Mouse (Mus musculus) stomach, embryonic 16.5 days (tissue): ENCODE measurements around the gene Krtap8-1. TPM values are rescaled to one million over a fixed set of nuclear protein-coding genes. Genes with fewer than 3 reads are reported as not detected.

ENCODE experiments used
- ATAC-seq: fragments of 200-750 bp; cut with Nextera tagmentation; 2 replicates; pipeline ENCODE4 v1.8.0; 2017; ENCODE audit warnings: moderate number of reproducible peaks, moderate TSS enrichment; ENCODE audit not compliant: insufficient read depth, low FRiP score
- H3K27ac ChIP-seq: fragments of 300-500 bp; sonication (generic); 2 replicates; pipeline ENCODE4 v1.5.1; 2014; ENCODE audit warnings: low read length
- H3K27me3 ChIP-seq: fragments of 300-500 bp; sonication (generic); 2 replicates; pipeline ENCODE4 v1.6.1; 2014; ENCODE audit warnings: low read length, control low read depth, mixed read lengths; ENCODE audit not compliant: control insufficient read depth, insufficient read depth
- H3K36me3 ChIP-seq: fragments of 300-500 bp; sonication (generic); 2 replicates; pipeline ENCODE4 v1.6.1; 2014; ENCODE audit warnings: low read length; ENCODE audit not compliant: control insufficient read depth, insufficient read depth
- H3K4me1 ChIP-seq: fragments of 300-500 bp; sonication (generic); 2 replicates; pipeline ENCODE4 v1.6.1; 2014; ENCODE audit warnings: low read length, control low read depth, mixed read lengths; ENCODE audit not compliant: control insufficient read depth, insufficient read depth
- H3K4me2 ChIP-seq: fragments of 300-500 bp; sonication (generic); 2 replicates; pipeline ENCODE4 v1.6.1; 2014; ENCODE audit warnings: low read depth, low read length, mixed read lengths
- H3K4me3 ChIP-seq: fragments of 300-500 bp; sonication (generic); replicated peaks from 2 replicates; pipeline ENCODE4 v1.5.1; 2014; ENCODE audit warnings: mild to moderate bottlenecking, low read length
- H3K9ac ChIP-seq: fragments of 300-500 bp; sonication (generic); 2 replicates; pipeline ENCODE4 v1.6.1; 2014; ENCODE audit warnings: low read length
- H3K9me3 ChIP-seq: fragments of 300-500 bp; sonication (generic); replicated peaks from 2 replicates; pipeline ENCODE4 v1.6.1; 2016; ENCODE audit warnings: low read length, control low read depth; ENCODE audit not compliant: control insufficient read depth
- WGBS: fragments of 180-500 bp; shearing (Covaris S2); extraction: QIAGEN DNeasy Blood & Tissue Kit; methylation state at CpG from one replicate; pipeline ENCODE4 v1.1.7; 2014; 5-methylcytosine and 5-hydroxymethylcytosine counted together
- polyA plus RNA-seq: library from polyadenylated mRNA; unstranded; fragments of >200 nt; fragmentation: Nextera tagmentation; extraction: Ambion mirVana; gene quantifications from 2 replicates; pipeline ENCODE4 v1.2.1, GENCODE M21; 2015

Krtap8-1 gene
- polyA plus RNA-seq, 1 experiment from 2014 or later = not detected

DNA sequence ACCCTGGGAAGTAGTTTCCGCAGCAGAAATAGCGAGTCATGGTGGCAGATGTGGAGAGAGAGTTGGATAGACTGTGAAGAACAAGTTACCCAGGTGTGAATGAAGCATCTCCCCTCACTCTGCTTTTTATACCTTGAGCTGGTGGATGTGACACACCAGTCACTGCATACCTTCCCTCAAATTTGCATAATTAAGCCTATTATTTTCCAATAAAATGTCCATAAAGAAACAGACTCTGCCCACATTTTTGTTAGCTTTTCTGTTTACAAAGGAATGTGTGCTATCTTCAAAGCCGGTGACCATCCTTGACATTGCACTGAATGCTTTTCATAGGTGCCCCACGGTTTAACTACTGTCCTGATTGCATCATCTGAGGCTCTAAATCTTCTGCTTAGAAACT, 20.5 kb upstream of the Krtap8-1 start, which contains the start of gene Krtap7-1:
Gene Krtap7-1 (minus strand): TSS at position 101 of the 400 bp plus-strand sequence.
- Histone ChIP-seq H3K27ac (no peak within 1 kb of the TSS), H3K9ac (no peak within 1 kb of the TSS), H3K27me3 (no peaks in the 10 kb centered on the region), H3K9me3 (no peaks in the 10 kb centered on the region), H3K4me3 (no peak within 1 kb of the TSS), H3K4me1 (no peaks in the 10 kb centered on the region), H3K36me3 (no peaks in the 10 kb centered on the region), H3K4me2 (no peak within 1 kb of the TSS)
- ATAC-seq = no peak
- WGBS = 86% methylated on average over 4 of the region's 4 CpGs

DNA sequence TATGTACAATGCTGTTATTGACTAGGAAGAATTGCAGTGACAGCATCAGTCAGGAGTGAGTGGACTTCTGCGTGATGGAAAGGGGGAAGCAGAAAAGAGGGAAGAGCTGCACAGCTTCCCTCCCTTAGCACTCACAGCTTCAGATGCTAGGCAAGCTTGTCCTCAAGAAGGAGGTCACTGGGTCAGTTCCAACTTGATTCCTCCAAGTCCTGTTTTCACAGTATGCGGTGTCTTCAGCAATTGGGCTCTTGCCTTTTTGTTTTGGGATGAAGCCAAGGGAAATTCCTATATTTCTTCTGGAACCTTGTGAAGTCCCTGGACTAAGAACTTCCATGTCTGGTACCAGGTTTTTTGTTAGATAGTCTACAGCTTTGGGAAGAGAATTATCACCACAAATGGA, 15.8 kb upstream of the Krtap8-1 start:
- Histone ChIP-seq H3K36me3 (no peaks in the 10 kb centered on the region), H3K4me1 (no peaks in the 10 kb centered on the region), H3K9me3 (no peaks in the 10 kb centered on the region), H3K27me3 (no peaks in the 10 kb centered on the region), H3K9ac (no peak overlapping the region), H3K27ac (no peak overlapping the region), H3K4me2 (no peak overlapping the region), H3K4me3 (no peak overlapping the region)
- WGBS = 68% methylated on average over 2 of the region's 2 CpGs
- ATAC-seq = no peak

DNA sequence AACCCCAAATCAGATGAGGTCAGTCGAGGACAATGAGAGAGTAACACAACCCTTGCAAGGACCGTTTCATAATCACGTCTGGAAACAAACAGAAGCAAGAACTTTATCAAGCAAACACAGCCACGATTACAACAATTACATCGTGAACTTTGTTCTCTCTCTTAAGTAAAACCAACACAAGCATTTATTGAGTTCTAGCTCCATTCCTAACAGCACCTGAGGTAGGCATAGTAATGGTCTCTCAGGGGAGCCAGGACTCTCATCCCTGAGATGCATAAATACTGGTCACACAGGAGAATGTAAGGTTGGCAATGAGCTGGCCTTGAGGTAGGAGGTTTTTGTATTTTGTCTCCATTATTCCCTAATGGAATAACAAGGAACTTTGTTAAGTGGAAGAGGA, 14.1 kb upstream of the Krtap8-1 start:
- no peak overlapping the region for H3K4me3 ChIP-seq
- no peaks in the 10 kb centered on the region for H3K4me1 ChIP-seq
- no peak overlapping the region for H3K4me2 ChIP-seq
- H3K27ac ChIP-seq = no peak overlapping the region
- no peak for ATAC-seq
- no peaks in the 10 kb centered on the region for H3K36me3 ChIP-seq
- WGBS = 50% methylated on average over 5 of the region's 5 CpGs
- no peak overlapping the region for H3K9ac ChIP-seq
- no peaks in the 10 kb centered on the region for H3K9me3 ChIP-seq
- H3K27me3 ChIP-seq = no peaks in the 10 kb centered on the region

DNA sequence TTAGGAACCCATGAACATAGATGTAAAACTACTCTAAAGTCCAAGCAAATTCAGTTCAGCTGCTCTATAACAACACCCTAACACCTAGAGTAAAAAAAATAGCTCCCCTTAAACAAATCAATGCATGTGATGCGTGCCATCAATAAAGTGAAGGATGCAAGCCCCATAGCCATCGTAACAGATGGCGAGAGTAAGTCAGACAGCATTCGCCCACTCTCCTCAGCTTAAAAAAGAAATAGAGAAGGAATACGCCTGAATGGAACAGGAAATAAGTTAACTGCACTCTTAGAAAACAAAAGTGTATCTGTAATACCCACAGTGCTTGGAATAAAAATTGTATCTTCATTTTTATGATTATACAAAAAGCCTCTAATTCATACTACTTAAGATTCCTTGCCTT, 9.2 kb upstream of the Krtap8-1 start:
- Histone ChIP-seq H3K27me3 (no peaks in the 10 kb centered on the region), H3K9ac (no peak overlapping the region), H3K4me2 (no peak overlapping the region), H3K4me1 (no peaks in the 10 kb centered on the region), H3K4me3 (no peak overlapping the region), H3K27ac (no peak overlapping the region), H3K36me3 (no peaks in the 10 kb centered on the region), H3K9me3 (no peaks in the 10 kb centered on the region)
- 90% methylated on average over 5 of the region's 5 CpGs for WGBS
- no peak for ATAC-seq

DNA sequence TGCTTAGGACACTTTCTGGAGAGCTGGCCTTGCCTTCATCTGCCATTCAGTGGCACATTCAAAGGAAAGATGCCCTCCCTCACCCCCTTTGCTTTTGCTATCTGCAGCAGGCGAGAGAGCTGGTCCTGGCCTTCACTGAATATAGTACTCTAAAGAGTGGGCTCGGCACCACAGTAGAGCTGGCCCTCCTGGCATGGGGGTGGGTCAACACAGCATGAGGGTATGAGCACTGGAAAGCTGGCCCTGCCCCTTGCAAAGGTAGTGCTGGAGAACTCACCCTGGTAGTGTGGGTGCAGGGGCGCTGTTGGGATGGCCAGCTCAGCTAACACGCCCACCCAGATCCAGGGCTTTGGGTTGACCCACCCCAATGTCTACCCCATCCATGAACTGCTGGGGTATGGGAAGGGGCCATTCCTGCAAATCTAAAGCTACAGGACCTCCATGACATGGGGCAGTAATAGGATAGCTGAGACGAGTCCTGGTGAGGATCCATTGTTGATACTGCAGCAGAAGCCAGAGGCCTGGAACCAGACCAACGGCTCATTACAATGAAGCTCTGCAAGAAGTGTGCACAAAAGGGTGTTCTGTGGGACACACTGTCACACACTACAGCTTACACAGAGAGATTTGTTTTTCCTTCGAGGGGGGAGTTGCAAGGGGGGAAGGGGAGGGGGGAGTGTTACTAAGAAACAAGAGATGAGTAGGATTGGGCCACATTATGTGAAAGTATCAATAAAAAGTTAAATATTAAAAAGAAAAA, 7.8 kb upstream of the Krtap8-1 start:
- ATAC-seq = no peak
- H3K27ac ChIP-seq = no peak overlapping the region
- no peak overlapping the region for H3K4me3 ChIP-seq
- no peak overlapping the region for H3K9ac ChIP-seq
- 80% methylated on average over 7 of the region's 7 CpGs for WGBS
- H3K27me3 ChIP-seq = no peaks in the 10 kb centered on the region
- no peak overlapping the region for H3K4me2 ChIP-seq
- H3K36me3 ChIP-seq = no peaks in the 10 kb centered on the region
- H3K9me3 ChIP-seq = no peaks in the 10 kb centered on the region
- H3K4me1 ChIP-seq = no peaks in the 10 kb centered on the region

DNA sequence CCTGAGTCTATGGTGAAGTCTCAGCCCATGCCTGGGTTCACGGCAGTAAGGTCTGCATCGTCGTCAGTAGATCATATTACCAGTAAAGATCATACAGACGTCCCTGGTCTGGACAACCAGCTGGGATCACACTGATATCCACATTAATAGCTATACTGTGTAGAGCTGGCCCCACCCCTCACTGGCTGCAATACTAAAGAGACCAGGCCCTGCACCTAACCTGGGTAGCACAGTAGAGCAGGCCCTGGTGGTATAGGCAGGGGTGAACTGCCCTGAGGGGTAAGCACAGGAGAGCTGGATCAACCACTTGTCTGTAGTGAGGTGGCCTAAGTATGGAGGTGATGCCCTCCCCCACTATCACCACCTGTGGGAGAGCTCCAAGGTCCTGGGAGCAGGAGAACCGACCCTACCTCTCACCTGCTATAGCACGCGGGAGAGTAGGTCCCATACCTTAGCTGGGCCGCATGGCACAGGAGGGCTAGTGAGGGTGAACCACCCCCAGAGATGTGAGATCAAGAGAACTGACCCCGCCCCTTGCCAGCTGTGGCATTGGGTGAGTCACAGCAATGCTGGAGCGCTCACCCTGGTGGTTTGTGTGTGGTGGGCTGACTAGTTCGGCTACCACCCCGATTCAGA, 10.0 kb downstream of the Krtap8-1 start:
- Histone ChIP-seq H3K36me3 (no peaks in the 10 kb centered on the region), H3K27ac (no peak overlapping the region), H3K4me1 (no peaks in the 10 kb centered on the region), H3K27me3 (no peaks in the 10 kb centered on the region), H3K9ac (no peak overlapping the region), H3K4me2 (no peak overlapping the region), H3K9me3 (no peaks in the 10 kb centered on the region), H3K4me3 (no peak overlapping the region)
- ATAC-seq = no peak
- 83% methylated on average over 12 of the region's 12 CpGs for WGBS

DNA sequence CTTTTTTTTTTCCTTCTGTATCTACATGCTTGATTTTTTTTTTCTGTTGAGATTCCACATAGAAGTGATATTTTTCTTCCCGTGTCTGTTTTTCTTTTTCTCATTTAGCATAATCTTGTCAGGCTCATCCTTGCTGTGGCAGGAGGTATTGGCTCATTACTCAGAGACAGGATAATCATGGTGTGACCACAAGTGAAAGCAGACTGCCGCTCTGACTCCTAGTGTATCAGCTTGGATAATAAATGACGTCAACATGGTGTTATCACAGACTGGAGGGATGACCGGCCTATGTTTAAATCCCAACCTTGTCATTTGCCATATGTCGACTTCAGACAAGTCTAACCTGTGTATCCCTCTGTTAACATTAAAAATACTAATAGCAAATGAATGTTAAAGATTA, 26.6 kb downstream of the Krtap8-1 start:
- Histone ChIP-seq H3K27ac (no peak overlapping the region), H3K4me3 (no peak overlapping the region), H3K27me3 (no peaks in the 10 kb centered on the region), H3K9ac (no peak overlapping the region), H3K4me1 (no peaks in the 10 kb centered on the region), H3K4me2 (no peak overlapping the region), H3K36me3 (no peaks in the 10 kb centered on the region), H3K9me3 (no peaks in the 10 kb centered on the region)
- 52% methylated on average over 5 of the region's 5 CpGs for WGBS
- ATAC-seq = no peak

Other genes starting within 250 kb of the Krtap8-1 start
- gene Krtap21-1, start 84.1 kb downstream of the Krtap8-1 start, polyA plus RNA-seq = not detected in 2 replicates
- gene Krtap6-2, start 67.8 kb downstream of the Krtap8-1 start, polyA plus RNA-seq = not detected in 2 replicates
- not detected in 2 replicates for gene Krtap7-1, start 20.4 kb upstream of the Krtap8-1 start, polyA plus RNA-seq
- gene Krtap11-1, start 83.2 kb upstream of the Krtap8-1 start, polyA plus RNA-seq = not detected in 2 replicates